Mouse (Mus musculus) kidney, embryonic 15.5 days (tissue): ENCODE measurements around the gene Zfp326. TPM values are rescaled to one million over a fixed set of nuclear protein-coding genes. Genes with fewer than 3 reads are reported as not detected.

Experiments used
- ATAC-seq: fragments of 200-750 bp; cut with Nextera tagmentation; replicated peaks from 2 replicates; pipeline ENCODE4 v1.8.0; 2017; ENCODE audit warnings: moderate TSS enrichment; ENCODE audit not compliant: low FRiP score
- H3K27ac ChIP-seq: fragments of 300-500 bp; sonication (generic); 2 replicates; pipeline ENCODE4 v1.5.1; 2015; ENCODE audit warnings: mild to moderate bottlenecking, inconsistent platforms
- H3K27me3 ChIP-seq: fragments of 300-500 bp; sonication (generic); 2 replicates; pipeline ENCODE4 v1.6.1; 2015; ENCODE audit warnings: inconsistent platforms
- H3K36me3 ChIP-seq: fragments of 300-500 bp; sonication (generic); 2 replicates; pipeline ENCODE4 v1.6.1; 2015; ENCODE audit warnings: inconsistent platforms
- H3K4me1 ChIP-seq: fragments of 300-500 bp; sonication (generic); 2 replicates; pipeline ENCODE4 v1.6.1; 2015; ENCODE audit warnings: inconsistent platforms
- H3K4me2 ChIP-seq: fragments of 300-500 bp; sonication (generic); 2 replicates; pipeline ENCODE4 v1.6.1; 2015; ENCODE audit warnings: moderate library complexity, mild to moderate bottlenecking, inconsistent platforms
- H3K4me3 ChIP-seq: fragments of 300-500 bp; sonication (generic); replicated peaks from 2 replicates; pipeline ENCODE4 v1.5.1; 2015; ENCODE audit warnings: mild to moderate bottlenecking, inconsistent platforms
- H3K9ac ChIP-seq: fragments of 300-500 bp; sonication (generic); 2 replicates; pipeline ENCODE4 v1.6.1; 2015; ENCODE audit warnings: mild to moderate bottlenecking, inconsistent platforms
- H3K9me3 ChIP-seq: fragments of 300-500 bp; sonication (generic); replicated peaks from 2 replicates; pipeline ENCODE4 v1.6.1; 2016; ENCODE audit warnings: inconsistent platforms
- WGBS: fragments of 180-500 bp; shearing (Covaris S2); methylation state at CpG from one replicate; pipeline ENCODE4 v1.1.7; 2015; ENCODE audit warnings: mixed read lengths; 5-methylcytosine and 5-hydroxymethylcytosine counted together
- polyA plus RNA-seq: library from polyadenylated mRNA; unstranded; fragments of >200 nt; fragmentation: Nextera tagmentation; extraction: Ambion mirVana; gene quantifications from 2 replicates; pipeline ENCODE4 v1.2.1, GENCODE M21; 2015

Zfp326 gene
- polyA plus RNA-seq, 1 experiment from 2014 or later: 47.0 TPM

DNA sequence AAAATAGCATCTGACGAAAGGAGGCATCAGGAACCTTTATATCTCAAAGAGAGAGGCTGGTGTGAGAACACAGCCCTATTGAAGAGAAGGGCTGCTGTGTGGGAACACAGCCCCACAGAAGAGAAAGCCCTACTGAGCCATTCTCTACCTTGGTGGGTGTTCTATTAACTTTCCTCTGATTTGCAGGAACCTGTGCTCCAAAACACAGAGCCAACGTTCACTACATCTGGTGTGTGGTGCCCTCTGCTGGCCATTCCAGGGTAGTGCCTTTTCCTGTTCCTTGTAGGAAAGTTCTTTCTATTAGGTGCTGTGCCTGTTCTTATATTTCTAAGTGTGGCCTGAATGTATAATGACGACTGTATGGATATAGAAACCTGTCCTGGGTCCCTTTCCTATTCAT, 7.8 kb upstream of the Zfp326 start:
- Histone ChIP-seq H3K27ac (peak overlapping the region; percentile 62; the same call in 1 of the 2 replicates), H3K4me1 (peaks cover 17% of the 10 kb centered on the region), H3K9me3 (no peaks in the 10 kb centered on the region), H3K36me3 (no peaks in the 10 kb centered on the region), H3K4me2 (no peak overlapping the region), H3K27me3 (no peaks in the 10 kb centered on the region), H3K9ac (no peak overlapping the region), H3K4me3 (no peak overlapping the region)
- peak; percentile 58; the same call in 1 of the 2 replicates for ATAC-seq
- WGBS: 26% methylated on average over 3 of the region's 3 CpGs

DNA sequence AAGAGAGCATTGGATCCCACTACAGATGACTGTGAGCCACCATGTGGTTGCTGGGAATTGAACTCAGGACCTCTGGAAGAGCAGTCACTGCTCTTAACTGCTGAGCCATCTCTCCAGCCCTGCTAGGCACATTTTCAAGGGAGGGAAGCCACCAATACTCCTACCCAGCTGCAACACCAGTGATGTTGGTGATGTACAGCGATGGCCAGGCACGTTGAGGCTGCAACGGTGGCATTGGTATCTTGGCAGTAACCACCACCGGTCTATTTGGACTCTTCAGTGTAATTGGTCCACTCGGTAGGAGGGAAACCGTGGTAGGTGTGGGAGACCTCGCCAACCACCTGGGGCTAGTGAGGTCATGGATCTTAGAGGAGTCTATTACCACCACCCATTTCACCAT, 6.6 kb upstream of the Zfp326 start:
- no peaks in the 10 kb centered on the region for H3K9me3 ChIP-seq
- H3K36me3 ChIP-seq: no peaks in the 10 kb centered on the region
- H3K4me3 ChIP-seq: no peak overlapping the region
- 87% methylated on average over 7 of the region's 7 CpGs for WGBS
- ATAC-seq: no peak
- peaks cover 17% of the 10 kb centered on the region for H3K4me1 ChIP-seq
- H3K9ac ChIP-seq: no peak overlapping the region
- H3K27me3 ChIP-seq: no peaks in the 10 kb centered on the region
- no peak overlapping the region for H3K4me2 ChIP-seq
- no peak overlapping the region for H3K27ac ChIP-seq

DNA sequence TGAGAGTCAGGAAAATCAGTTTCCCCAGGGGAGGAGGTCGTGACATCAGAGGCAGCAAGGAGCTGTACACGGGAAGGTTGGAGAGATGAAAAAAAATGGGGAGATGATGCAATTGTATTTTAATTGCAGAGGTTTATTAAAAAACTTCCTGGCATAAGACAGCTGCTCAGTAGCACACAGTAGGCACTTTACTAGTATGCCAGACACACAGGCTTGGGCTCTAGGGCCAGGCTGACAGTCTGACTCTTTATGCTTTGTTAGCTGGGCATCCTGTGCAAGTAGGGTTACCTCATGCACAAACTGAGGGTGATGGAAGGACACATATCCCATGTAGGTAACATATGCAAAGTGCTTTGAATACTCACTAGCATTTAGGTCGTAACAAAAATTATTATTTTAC, 5.2 kb upstream of the Zfp326 start:
- 71% methylated on average over 3 of the region's 3 CpGs for WGBS
- no peak overlapping the region for H3K4me3 ChIP-seq
- H3K4me1 ChIP-seq: peaks cover 25% of the 10 kb centered on the region
- no peak for ATAC-seq
- H3K27me3 ChIP-seq: no peaks in the 10 kb centered on the region
- H3K36me3 ChIP-seq: no peaks in the 10 kb centered on the region
- H3K4me2 ChIP-seq: no peak overlapping the region
- H3K9me3 ChIP-seq: no peaks in the 10 kb centered on the region
- H3K27ac ChIP-seq: no peak overlapping the region
- H3K9ac ChIP-seq: no peak overlapping the region

GRCm38 (mm10) chr5:105872176-105872575, 4.2 kb upstream of the Zfp326 start:
- no peaks in the 10 kb centered on the region for H3K27me3 ChIP-seq
- H3K9me3 ChIP-seq: no peaks in the 10 kb centered on the region
- no peak for ATAC-seq
- no peak overlapping the region for H3K27ac ChIP-seq
- H3K4me1 ChIP-seq: peaks cover 25% of the 10 kb centered on the region
- 83% methylated on average over 8 of the region's 8 CpGs for WGBS
- H3K36me3 ChIP-seq: no peaks in the 10 kb centered on the region
- H3K4me3 ChIP-seq: no peak overlapping the region
- no peak overlapping the region for H3K4me2 ChIP-seq
- no peak overlapping the region for H3K9ac ChIP-seq

GRCm38 (mm10) chr5:105872916-105873315, 3.4 kb upstream of the Zfp326 start:
- 65% methylated on average over 7 of the region's 7 CpGs for WGBS
- no peak for ATAC-seq

GRCm38 (mm10) chr5:105873774-105874173, 2.6 kb upstream of the Zfp326 start:
- no peak for ATAC-seq
- Histone ChIP-seq H3K9me3 (no peaks in the 10 kb centered on the region), H3K4me1 (peaks cover 22% of the 10 kb centered on the region), H3K4me2 (no peak overlapping the region), H3K27me3 (no peaks in the 10 kb centered on the region), H3K9ac (no peak overlapping the region), H3K36me3 (no peaks in the 10 kb centered on the region), H3K4me3 (no peak overlapping the region), H3K27ac (no peak overlapping the region)
- WGBS: 82% methylated on average over 3 of the region's 3 CpGs

More at GRCm38 (mm10) chr5:105872916-105873315, 3.4 kb upstream of the Zfp326 start:
- Histone ChIP-seq H3K4me2 (no peak overlapping the region), H3K9ac (no peak overlapping the region), H3K27ac (no peak overlapping the region), H3K27me3 (no peaks in the 10 kb centered on the region), H3K4me1 (peaks cover 22% of the 10 kb centered on the region), H3K4me3 (no peak overlapping the region), H3K36me3 (no peaks in the 10 kb centered on the region), H3K9me3 (no peaks in the 10 kb centered on the region)

GRCm38 (mm10) chr5:105874476-105874875, 1.9 kb upstream of the Zfp326 start:
- Histone ChIP-seq H3K4me3 (no peak overlapping the region), H3K36me3 (no peaks in the 10 kb centered on the region), H3K9ac (no peak overlapping the region), H3K4me2 (no peak overlapping the region), H3K9me3 (no peaks in the 10 kb centered on the region), H3K27ac (no peak overlapping the region), H3K27me3 (no peaks in the 10 kb centered on the region), H3K4me1 (peaks cover 24% of the 10 kb centered on the region)
- WGBS: 96% methylated on average over 11 of the region's 11 CpGs
- ATAC-seq: no peak

DNA sequence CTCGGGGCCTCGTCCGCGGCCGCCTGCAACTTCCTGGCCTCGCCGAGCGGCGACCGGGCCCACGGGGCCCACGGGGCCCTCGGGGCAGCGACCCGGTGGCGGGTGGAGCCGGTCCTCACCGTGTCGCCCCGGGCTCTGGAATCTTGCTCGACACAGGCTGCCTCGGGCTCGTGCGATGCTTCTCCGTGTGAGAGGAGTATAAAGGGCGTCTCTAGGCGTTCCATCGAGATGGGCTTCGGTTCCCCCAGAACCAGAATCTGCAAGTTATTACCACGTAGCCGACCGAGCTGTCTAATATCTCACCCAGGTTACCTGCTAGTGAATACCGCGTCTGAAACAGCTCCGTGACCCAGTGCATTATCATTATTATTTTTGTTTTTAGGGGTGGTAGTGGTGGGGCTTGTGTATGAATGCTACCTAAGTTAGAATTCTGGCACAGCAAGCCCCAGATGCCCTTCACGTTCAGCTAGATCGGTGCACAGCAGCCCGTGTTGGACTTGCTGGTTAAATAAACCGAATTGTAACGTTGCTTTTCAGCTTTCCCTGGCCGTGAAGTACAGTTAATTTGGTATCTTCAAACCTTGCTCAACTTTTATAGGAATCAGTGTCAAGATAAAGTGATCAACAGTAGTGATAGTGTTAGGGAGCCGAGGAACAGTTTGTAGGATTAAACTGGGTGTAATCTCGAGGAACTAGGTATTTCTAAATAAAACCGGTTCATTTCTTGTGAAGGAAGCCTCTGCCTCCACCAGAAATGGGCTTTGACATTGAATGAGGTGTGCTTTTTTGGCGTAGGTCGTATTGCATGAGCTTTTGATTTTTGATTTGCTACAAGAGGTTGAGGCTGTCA, 785 bp downstream of the Zfp326 start:
- ATAC-seq: no peak; the same call in 1 of the 2 replicates
- Histone ChIP-seq H3K9me3 (no peaks in the 10 kb centered on the region), H3K27ac (peak overlapping the region; percentile 84), H3K36me3 (0 out of 2 replicates have a peak, but pooled peaks cover 10% of the 10 kb centered on the region), H3K4me3 (peak overlapping the region; percentile 83), H3K4me2 (peak overlapping the region; percentile 73), H3K9ac (peak overlapping the region; percentile 97), H3K4me1 (peaks cover 26% of the 10 kb centered on the region), H3K27me3 (no peaks in the 10 kb centered on the region)
- WGBS: under 1% methylated on average over 46 of the region's 46 CpGs

- H3K27ac ChIP-seq: no peak overlapping the region
- H3K36me3 ChIP-seq: peaks cover 52% of the 10 kb centered on the region
- H3K4me3 ChIP-seq: no peak overlapping the region
- H3K9ac ChIP-seq: no peak overlapping the region
- H3K4me1 ChIP-seq: 0 out of 2 replicates have a peak, but pooled peaks cover 2% of the 10 kb centered on the region
- H3K27me3 ChIP-seq: no peaks in the 10 kb centered on the region
- no peaks in the 10 kb centered on the region for H3K9me3 ChIP-seq
- WGBS: 82% methylated on average over 4 of the region's 4 CpGs
- no peak for ATAC-seq
- no peak overlapping the region for H3K4me2 ChIP-seq
Measured at GRCm38 (mm10) chr5:105887317-105887716, 11.0 kb downstream of the Zfp326 start.

- peaks cover 61% of the 10 kb centered on the region for H3K36me3 ChIP-seq
- 90% methylated on average over 4 of the region's 4 CpGs for WGBS
Measured at GRCm38 (mm10) chr5:105898161-105898560, 21.8 kb downstream of the Zfp326 start.

GRCm38 (mm10) chr5:105909209-105909608, 32.8 kb downstream of the Zfp326 start:
- H3K36me3 ChIP-seq: peaks cover 86% of the 10 kb centered on the region
- H3K4me2 ChIP-seq: no peak overlapping the region
- H3K27me3 ChIP-seq: no peaks in the 10 kb centered on the region

More at GRCm38 (mm10) chr5:105898161-105898560, 21.8 kb downstream of the Zfp326 start:
- no peak overlapping the region for H3K9ac ChIP-seq
- H3K4me1 ChIP-seq: no peaks in the 10 kb centered on the region
- ATAC-seq: no peak
- H3K4me2 ChIP-seq: no peak overlapping the region
- H3K9me3 ChIP-seq: no peaks in the 10 kb centered on the region
- no peak overlapping the region for H3K27ac ChIP-seq
- H3K4me3 ChIP-seq: no peak overlapping the region
- no peaks in the 10 kb centered on the region for H3K27me3 ChIP-seq

DNA sequence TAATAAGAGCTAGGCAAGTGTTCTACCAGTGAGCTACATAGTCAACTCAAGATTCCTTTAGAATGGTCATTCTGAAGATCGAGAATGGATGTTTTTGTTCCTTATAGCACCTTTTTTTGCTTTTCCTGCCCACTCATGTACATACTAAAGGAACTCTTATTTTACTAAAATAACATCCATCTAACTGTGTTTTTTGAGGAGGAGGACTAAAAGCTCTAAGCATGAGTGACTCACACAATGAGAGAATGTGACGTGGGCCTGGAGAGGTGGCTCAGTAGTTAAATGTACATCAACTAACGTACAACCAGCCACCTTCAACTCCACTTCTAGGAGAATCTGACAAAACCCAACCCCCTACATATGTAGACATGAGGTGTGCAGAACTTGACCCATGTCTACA, 33.3 kb downstream of the Zfp326 start:
- ATAC-seq: no peak
- H3K9ac ChIP-seq: no peak overlapping the region
- H3K4me2 ChIP-seq: no peak overlapping the region
- WGBS: 77% methylated on average over 3 of the region's 3 CpGs
- H3K27ac ChIP-seq: no peak overlapping the region
- no peaks in the 10 kb centered on the region for H3K27me3 ChIP-seq
- H3K4me3 ChIP-seq: no peak overlapping the region
- H3K9me3 ChIP-seq: no peaks in the 10 kb centered on the region
- H3K4me1 ChIP-seq: 0 out of 2 replicates have a peak, but pooled peaks cover 4% of the 10 kb centered on the region
- H3K36me3 ChIP-seq: peaks cover 88% of the 10 kb centered on the region

More at GRCm38 (mm10) chr5:105909209-105909608, 32.8 kb downstream of the Zfp326 start:
- Histone ChIP-seq H3K4me1 (0 out of 2 replicates have a peak, but pooled peaks cover 6% of the 10 kb centered on the region), H3K4me3 (no peak overlapping the region), H3K9ac (no peak overlapping the region), H3K27ac (no peak overlapping the region), H3K9me3 (no peaks in the 10 kb centered on the region)
- no peak for ATAC-seq
- 79% methylated on average over 5 of the region's 5 CpGs for WGBS
